Mouse (Mus musculus): ENCODE data around the gene Myo1e. TPM values are rescaled to one million over a fixed set of nuclear protein-coding genes. Genes with fewer than 3 reads are reported as not detected.

Gene Myo1e
- total RNA-seq, 2 experiments from 2014 or later: 5.7 to 11.7 TPM

DNA sequence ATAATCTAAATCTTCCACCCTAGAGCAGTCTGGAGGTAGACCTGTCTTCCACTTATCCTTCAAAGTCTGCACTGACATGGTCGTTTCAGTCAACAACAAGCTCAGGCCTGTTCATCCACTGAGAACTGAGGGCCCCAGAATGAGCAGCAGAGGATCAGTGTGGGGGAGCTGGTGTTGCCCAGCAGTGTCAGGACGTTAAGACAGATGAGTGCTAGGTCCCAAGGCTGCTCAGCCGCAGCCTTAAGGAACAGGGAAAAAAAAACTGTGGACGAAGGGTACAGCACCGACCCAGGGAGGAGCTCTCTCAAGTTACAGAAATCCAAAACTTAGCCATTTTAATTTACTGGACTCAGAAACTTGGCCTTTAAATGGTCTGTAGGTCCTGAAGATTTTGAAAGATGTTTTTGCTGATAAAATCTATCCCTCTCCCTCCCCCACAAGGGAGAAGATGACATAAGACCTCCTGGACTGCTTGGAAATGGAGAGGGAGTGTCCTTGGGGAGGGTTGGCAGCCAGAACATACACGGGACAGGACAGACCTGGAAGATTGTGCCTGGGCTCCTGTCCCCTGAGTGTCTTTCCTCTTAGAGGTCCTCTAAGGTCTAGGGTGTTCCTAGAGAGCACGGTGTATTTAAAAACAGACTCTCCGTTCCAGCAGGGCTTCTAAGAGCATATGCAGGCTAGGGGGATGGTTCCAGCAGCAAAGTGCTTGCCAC lies 118.9 kb downstream of the Myo1e start:
- intact Hi-C loops (cut with DNase I): loop anchor here (5.0 kb wide), 1 partner anchor 64 kb away; no protein-coding TSS in a partner anchor
- TF ChIP-seq CTCF (IDR thresholded peaks at IDR 0.05): no peak
- DNase-seq: peak; percentile 58
- H3K27ac ChIP-seq: peak overlapping the region; percentile 20; the same call in 1 of the 2 replicates
- no peak overlapping the region for H3K4me3 ChIP-seq

DNA sequence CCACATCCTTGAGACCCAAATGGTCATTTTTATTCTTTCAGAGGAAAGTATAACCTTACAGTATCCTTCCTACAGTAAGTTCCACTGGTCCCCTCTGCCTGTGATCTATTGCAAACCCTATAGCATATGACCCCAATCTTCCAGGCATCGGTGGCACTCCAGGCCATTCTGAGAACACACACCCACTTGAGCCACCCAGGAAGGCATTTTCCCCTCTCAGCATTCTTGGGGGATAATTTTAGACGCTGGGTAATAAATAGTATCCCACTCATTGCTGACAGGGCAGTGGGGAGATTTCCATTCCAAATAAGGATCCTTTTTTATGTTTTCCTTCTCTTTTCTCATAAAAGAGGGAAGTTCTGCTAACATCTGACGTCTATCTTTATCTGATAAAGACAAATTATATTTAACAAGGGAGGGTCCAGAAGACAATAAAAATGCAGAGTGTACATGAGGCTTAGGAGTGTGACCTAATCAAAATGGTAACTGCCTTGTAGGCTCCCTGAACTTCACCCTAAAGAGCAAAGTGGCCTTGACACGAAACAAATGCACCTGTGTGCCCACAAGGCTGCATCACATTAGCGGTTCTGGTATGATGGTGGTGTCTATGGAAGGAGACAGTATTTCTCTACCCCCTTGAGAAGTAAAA lies 121.2 kb downstream of the Myo1e start:
- no peak for DNase-seq
- Histone ChIP-seq H3K4me3 (no peak overlapping the region), H3K27ac (peak overlapping the region; percentile 60)
- TF ChIP-seq CTCF (IDR thresholded peaks at IDR 0.05): no peak
- intact Hi-C loops (cut with DNase I): loop anchor here (5.0 kb wide), 1 partner anchor 66 kb away; no protein-coding TSS in a partner anchor

DNA sequence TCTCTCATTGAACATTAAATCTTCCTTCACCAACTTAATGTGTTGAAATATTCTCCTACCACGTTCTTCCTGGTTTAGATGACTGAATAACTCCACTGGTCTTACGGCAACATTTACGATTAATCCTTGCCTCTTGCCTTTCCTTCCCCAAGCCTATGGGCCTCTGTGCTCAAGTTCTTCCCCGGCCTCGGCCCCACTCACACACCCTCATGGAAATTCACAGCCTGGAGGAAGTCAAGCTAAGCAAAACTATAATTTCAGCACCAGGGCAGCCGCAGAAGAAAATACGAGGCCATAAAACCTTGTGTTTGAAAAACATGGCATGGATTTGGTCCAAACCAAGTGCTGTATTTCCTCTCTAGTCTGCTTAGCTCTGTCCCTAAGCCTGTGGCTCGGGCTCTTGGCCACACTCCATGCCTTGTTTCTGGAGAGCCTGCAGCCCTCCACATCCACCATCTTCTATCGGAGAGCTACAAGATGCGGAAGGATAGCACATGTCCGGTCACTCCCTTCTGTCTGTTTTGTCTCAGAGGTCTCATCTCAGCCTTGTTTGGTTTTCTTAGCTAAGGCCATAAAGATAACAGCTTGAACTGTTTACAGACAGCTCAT lies 124.7 kb downstream of the Myo1e start:
- peak; percentile 21 for DNase-seq

DNA sequence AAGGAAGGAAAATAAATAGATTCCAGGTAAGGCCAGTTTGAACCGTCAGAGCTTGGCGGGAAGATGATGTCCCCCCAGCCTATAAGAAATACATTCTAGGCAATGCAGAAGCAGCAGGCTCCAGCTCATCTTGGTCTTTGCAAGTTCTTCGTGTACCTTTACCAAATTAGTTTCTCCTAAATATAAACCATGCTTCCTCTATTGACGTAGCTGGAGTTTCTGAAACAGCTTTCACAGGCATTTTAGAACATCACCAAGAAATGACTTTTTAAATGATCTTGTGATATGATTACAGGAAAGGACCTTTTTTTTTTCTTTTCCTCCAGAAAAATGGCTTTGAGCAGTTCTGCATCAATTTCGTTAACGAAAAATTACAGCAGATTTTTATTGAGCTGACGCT lies 131.2 kb downstream of the Myo1e start:
- TF ChIP-seq CTCF (IDR thresholded peaks at IDR 0.05): no peak
- DNase-seq: no peak
- no peak overlapping the region for H3K27ac ChIP-seq
- H3K4me3 ChIP-seq: no peak overlapping the region
- intact Hi-C loops (cut with DNase I): no loop called here

More for the DNA sequence above, 124.7 kb downstream of the Myo1e start:
- intact Hi-C loops (cut with DNase I): loop anchor here (5.0 kb wide), 1 partner anchor 220 kb away; no protein-coding TSS in a partner anchor
- no peak overlapping the region for H3K4me3 ChIP-seq
- no peak overlapping the region for H3K27ac ChIP-seq
- no peak for TF ChIP-seq CTCF (IDR thresholded peaks at IDR 0.05)

DNA sequence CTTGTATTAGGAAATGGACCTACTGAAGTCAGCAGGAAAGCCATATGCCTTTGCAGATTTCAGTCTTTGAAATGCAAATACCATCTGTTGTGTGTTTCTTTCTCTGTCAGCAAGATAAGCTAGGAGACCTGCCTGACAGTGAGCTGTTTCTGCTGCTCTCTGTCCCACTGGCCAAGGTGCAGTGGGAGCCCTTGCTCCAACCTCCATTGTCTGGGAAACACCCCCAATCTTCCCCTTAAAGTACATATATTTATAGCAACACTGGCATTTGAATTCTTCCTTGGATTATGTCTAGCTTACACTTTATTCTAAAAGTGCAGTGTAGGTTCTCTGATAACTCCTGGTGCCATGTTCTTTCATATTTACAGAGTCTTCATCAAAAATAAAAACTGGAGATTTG lies 131.7 kb downstream of the Myo1e start:
- intact Hi-C loops (cut with DNase I): no loop called here
- no peak overlapping the region for H3K27ac ChIP-seq
- no peak for DNase-seq
- no peak overlapping the region for H3K4me3 ChIP-seq
- no peak for TF ChIP-seq CTCF (IDR thresholded peaks at IDR 0.05)

DNA sequence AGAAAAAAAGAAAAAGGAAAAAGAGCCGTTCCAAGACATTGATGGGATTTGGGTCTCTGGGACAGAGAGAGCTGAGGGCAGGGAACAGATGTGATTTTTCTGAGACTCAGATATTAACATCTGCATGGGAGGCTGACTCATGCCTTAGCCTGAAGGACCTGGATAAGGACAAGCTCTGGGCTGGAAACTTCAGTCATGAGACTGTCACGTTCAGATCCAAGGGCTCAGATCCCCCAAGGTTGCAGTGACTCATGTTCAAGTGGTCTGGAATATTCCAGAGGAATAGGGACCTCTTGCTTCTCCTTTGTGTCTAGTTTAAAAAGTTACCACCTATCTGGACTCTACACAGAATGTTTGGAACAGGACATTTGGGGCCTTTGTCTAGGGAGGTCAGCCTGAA lies 142.1 kb downstream of the Myo1e start:
- intact Hi-C loops (cut with DNase I): no loop called here
- Histone ChIP-seq H3K27ac (peak overlapping the region; percentile 16; the same call in 1 of the 2 replicates), H3K4me3 (no peak overlapping the region)
- peak; percentile 34 for DNase-seq
- TF ChIP-seq CTCF (IDR thresholded peaks at IDR 0.05): no peak

DNA sequence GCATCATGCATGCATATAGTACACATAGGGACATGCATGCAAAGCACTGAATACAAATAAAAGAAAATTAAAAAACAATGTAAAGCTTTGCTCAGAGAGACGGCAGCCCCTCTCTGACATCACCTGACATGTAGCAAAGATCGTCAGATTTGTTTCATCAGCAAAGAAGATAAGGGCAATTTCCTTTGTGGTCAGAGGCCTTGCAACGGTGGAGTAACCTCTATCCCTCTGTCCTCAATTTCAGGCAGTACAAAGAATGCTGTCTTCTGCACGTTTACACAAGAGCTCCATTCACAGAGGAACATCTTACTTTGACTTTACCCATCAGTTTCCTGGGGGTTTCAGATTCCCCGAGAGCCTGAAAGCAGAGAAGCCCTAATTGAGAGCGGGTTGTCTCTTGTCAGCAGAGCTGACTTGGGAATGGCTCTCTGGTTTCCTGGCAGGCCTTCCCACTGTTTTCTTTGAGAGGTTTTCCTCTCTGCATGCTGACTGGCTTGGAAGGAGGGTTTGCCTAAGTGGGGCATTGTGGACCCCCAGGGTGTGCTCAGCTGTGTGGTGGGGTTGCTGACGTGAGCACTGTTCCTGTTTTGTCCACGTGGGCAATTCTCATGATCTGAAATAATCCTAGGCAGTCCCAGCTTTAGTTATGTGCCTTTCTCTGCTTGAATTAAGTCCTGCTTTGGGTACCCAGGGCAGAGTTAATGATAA lies 144.6 kb downstream of the Myo1e start:
- no peak for DNase-seq
- no peak for TF ChIP-seq CTCF (IDR thresholded peaks at IDR 0.05)
- no peak overlapping the region for H3K4me3 ChIP-seq
- no peak overlapping the region for H3K27ac ChIP-seq
- intact Hi-C loops (cut with DNase I): no loop called here

DNA sequence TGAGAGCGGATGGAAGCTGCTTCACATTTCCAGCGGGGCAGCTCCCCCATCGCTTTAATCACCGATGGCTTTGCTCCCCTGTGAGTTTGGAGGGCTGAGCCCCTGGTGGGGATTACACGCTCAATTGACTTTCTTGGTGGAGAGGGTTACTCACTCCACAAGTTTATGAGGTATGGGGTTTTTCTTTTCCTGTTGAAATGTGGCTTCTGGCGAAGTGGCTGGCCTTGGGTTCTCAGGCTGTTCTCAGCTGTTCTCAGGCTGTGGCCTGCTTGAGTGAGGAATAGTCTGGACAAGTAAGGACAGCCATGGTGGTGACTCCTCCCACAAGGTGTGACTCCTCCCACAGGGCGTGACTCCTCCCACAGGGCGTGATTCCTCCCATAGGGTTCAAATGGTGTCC lies 149.1 kb downstream of the Myo1e start:
- Histone ChIP-seq H3K27ac (no peak overlapping the region), H3K4me3 (no peak overlapping the region)
- intact Hi-C loops (cut with DNase I): no loop called here
- no peak for DNase-seq
- TF ChIP-seq CTCF (IDR thresholded peaks at IDR 0.05): no peak

DNA sequence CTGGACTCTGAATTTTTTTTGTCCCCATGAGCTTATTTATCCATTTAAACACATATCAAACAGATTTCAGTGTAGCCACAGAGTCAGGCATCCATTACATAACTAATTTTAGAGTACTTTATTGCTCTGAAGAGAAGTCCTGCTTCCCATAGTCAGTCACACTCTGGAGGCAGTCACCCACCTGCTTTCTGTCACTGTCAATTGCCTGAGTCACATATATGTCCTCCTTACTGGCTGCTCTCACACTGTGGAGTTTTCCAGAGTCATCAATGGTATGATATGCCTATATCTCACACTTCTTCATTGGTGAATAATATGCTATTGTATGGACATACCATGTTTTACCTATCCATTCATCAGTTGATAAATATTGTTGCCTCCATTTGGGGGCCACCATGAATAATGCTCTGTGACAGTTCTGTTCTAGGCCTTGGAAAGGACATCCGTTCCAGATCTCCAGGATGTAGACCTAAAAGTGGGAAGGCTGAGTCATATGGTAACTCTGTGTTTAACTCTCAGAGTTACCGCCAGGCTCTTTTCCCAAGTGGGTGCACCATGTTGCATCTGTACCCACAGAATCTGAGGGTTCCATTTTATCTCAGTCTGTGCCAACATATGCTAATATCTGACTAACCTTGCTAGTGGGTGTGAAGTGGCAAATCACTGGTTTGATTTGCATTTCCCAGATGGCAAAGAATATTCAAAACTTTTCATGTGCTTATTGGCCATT lies 152.4 kb downstream of the Myo1e start:
- no peak overlapping the region for H3K27ac ChIP-seq
- TF ChIP-seq CTCF (IDR thresholded peaks at IDR 0.05): no peak
- H3K4me3 ChIP-seq: no peak overlapping the region
- no peak for DNase-seq
- intact Hi-C loops (cut with DNase I): no loop called here

DNA sequence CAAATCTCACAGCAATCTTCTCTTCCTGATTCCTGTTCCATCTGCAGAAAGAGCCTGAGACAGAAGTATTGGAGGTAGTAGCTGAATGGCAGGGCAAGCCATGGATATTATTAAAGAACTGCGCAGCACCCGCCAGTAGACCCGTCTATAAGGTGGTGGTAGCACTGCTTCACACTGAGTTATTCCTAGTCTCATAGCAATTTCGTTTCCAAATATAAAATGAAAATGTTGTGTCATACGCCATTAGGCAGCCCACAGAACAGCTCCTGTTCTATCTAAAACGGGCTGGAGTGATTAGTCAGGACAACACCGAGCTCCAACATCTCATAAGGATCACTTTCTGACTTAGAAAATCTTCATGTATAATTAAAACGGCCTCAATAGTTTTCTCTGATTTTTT lies 157.6 kb downstream of the Myo1e start:
- intact Hi-C loops (cut with DNase I): no loop called here
- TF ChIP-seq CTCF (IDR thresholded peaks at IDR 0.05): no peak

DNA sequence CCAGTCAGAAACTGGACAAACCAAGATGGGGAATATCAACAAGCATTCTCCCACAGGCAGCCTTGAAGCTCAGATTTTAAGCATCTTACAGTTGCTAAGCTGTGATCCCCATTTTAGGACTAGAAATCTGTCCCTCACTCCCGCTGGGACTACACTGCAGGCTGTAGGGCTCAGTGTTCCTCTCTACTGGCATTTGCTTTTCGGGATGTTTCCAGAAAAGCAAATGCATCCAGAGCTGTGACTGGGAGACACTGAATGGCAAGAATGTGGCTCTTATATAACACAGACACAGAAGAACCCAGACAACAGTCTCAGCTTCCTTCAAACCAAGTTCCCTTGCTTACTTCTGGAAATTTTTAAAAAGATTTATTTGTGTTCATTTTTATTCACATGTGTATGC lies 158.8 kb downstream of the Myo1e start:
- TF ChIP-seq CTCF (IDR thresholded peaks at IDR 0.05): no peak
- no peak overlapping the region for H3K27ac ChIP-seq
- no peak for DNase-seq
- intact Hi-C loops (cut with DNase I): no loop called here
- H3K4me3 ChIP-seq: no peak overlapping the region

More for the DNA sequence above, 157.6 kb downstream of the Myo1e start:
- DNase-seq: no peak
- Histone ChIP-seq H3K27ac (no peak overlapping the region), H3K4me3 (no peak overlapping the region)

DNA sequence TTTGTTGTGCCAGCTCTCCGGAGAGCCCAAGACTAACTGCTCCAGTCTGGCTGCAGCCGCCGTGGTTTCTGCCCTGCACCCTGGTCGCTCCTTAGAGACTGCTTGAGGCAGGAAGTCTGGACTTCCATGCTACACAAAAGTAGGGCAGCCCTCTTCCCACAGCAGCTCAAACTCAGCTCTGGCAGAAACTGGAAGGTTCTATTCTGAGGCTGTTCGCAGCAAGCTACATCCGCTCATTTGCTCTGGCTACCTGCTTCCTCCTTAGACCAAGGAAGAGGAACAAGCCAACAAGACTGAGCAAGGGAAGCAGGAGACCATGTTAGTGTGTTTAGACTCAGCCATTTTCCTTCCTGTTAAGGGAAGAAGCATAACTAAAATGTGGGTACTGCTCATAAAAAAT lies 159.7 kb downstream of the Myo1e start:
- peak overlapping the region; percentile 24; the same call in 1 of the 2 replicates for H3K27ac ChIP-seq
- intact Hi-C loops (cut with DNase I): no loop called here
- TF ChIP-seq CTCF (IDR thresholded peaks at IDR 0.05): no peak
- no peak overlapping the region for H3K4me3 ChIP-seq
- DNase-seq: no peak
